Mouse (Mus musculus) lung, embryonic 14.5 days (tissue): ENCODE measurements around the gene Col4a2. TPM values are rescaled to one million over a fixed set of nuclear protein-coding genes. Genes with fewer than 3 reads are reported as not detected.

Experiments
- ATAC-seq: fragments of 200-750 bp; cut with Nextera tagmentation; 2 replicates; pipeline ENCODE4 v1.8.0; 2017; ENCODE audit warnings: mild to moderate bottlenecking, moderate TSS enrichment, moderate library complexity; ENCODE audit not compliant: insufficient read depth
- DNase-seq: peaks from one replicate; pipeline ENCODE4 v3.0.0-alpha.2; 2015
- H3K27ac ChIP-seq: fragments of 300-500 bp; sonication (generic); 2 replicates; pipeline ENCODE4 v1.5.1; 2014; ENCODE audit warnings: low read depth, mild to moderate bottlenecking, moderate library complexity
- H3K27me3 ChIP-seq: fragments of 300-500 bp; sonication (generic); 2 replicates; pipeline ENCODE4 v1.6.1; 2014; ENCODE audit warnings: low read length, control low read depth; ENCODE audit not compliant: insufficient read depth
- H3K36me3 ChIP-seq: fragments of 300-500 bp; sonication (generic); 2 replicates; pipeline ENCODE4 v1.6.1; 2014; ENCODE audit warnings: control low read depth; ENCODE audit not compliant: insufficient read depth
- H3K4me1 ChIP-seq: fragments of 300-500 bp; sonication (generic); 2 replicates; pipeline ENCODE4 v1.6.1; 2014; ENCODE audit warnings: antibody characterized with exemption, control low read depth; ENCODE audit not compliant: insufficient read depth
- H3K4me2 ChIP-seq: fragments of 300-500 bp; sonication (generic); 2 replicates; pipeline ENCODE4 v1.6.1; 2014; ENCODE audit warnings: mild to moderate bottlenecking
- H3K4me3 ChIP-seq: fragments of 300-500 bp; sonication (generic); 2 replicates; pipeline ENCODE4 v1.5.1; 2014; ENCODE audit warnings: low read depth, low read length
- H3K9ac ChIP-seq: fragments of 300-500 bp; sonication (generic); 2 replicates; pipeline ENCODE4 v1.6.1; 2014
- H3K9me3 ChIP-seq: fragments of 300-500 bp; sonication (generic); 2 replicates; pipeline ENCODE4 v1.6.1; 2016; ENCODE audit warnings: low read depth, low read length, control low read depth
- CTCF ChIP-seq: IDR thresholded peaks from 2 replicates; pipeline ENCODE4 v1.5.1; 2016; ENCODE audit warnings: antibody characterized with exemption, low read depth
- WGBS: fragments of 180-500 bp; shearing (Covaris S2); extraction: QIAGEN DNeasy Blood & Tissue Kit; methylation state at CpG from one replicate; pipeline ENCODE4 v1.1.7; 2014; 5-methylcytosine and 5-hydroxymethylcytosine counted together
- polyA plus RNA-seq: library from polyadenylated mRNA; unstranded; fragments of >200 nt; fragmentation: Nextera tagmentation; extraction: Ambion mirVana; gene quantifications from 2 replicates; pipeline ENCODE4 v1.2.1, GENCODE M21; 2014

The Col4a2 gene
- polyA plus RNA-seq, 1 experiment from 2014 or later, result 111 TPM

GRCm38 (mm10) chr8:11452974-11453373, 140.4 kb downstream of the Col4a2 start:
- WGBS, result 42% methylated on average over 4 of the region's 4 CpGs
- Histone ChIP-seq H3K9me3 (no peaks in the 10 kb centered on the region), H3K27me3 (no peaks in the 10 kb centered on the region), H3K9ac (no peak overlapping the region), H3K4me2 (no peak overlapping the region), H3K27ac (no peak overlapping the region), H3K4me3 (no peak overlapping the region), H3K36me3 (peaks cover 13% of the 10 kb centered on the region), H3K4me1 (peaks cover 3% of the 10 kb centered on the region; the same call in 1 of the 2 replicates)
- DNase-seq (no peak), ATAC-seq (no peak)
- no peak for TF ChIP-seq CTCF

DNA sequence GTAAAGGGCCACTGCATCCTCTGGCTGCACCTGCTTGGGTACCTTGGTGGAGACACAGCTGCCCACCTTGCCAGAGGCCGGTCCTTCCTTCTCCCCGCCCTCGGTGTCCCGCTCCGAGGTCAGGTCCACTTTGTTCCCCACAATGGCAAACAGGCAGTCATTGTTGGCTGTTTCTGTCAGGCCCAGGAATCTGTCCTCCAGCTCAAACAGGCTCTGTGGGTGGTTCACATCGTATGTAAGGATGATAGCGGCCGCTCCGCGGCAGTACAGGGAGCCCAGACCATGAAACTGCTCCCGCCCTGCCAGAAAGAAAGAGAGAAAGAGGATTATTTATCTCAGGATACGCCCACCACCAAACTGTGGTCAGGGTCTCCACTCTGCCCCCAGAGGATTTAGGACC, 141.6 kb downstream of the Col4a2 start:
- Histone ChIP-seq H3K9ac (no peak overlapping the region), H3K27me3 (no peaks in the 10 kb centered on the region), H3K27ac (no peak overlapping the region), H3K36me3 (peaks cover under 1% of the 10 kb centered on the region; the same call in 1 of the 2 replicates), H3K4me1 (peaks cover 13% of the 10 kb centered on the region), H3K9me3 (no peaks in the 10 kb centered on the region), H3K4me2 (no peak overlapping the region), H3K4me3 (no peak overlapping the region)
- ATAC-seq, result no peak
- DNase-seq, result no peak
- 62% methylated on average over 12 of the region's 12 CpGs for WGBS
- TF ChIP-seq CTCF, result no peak

- DNase-seq, result no peak
- no peaks in the 10 kb centered on the region for H3K27me3 ChIP-seq
Observed at GRCm38 (mm10) chr8:11457278-11457677, 144.7 kb downstream of the Col4a2 start.

DNA sequence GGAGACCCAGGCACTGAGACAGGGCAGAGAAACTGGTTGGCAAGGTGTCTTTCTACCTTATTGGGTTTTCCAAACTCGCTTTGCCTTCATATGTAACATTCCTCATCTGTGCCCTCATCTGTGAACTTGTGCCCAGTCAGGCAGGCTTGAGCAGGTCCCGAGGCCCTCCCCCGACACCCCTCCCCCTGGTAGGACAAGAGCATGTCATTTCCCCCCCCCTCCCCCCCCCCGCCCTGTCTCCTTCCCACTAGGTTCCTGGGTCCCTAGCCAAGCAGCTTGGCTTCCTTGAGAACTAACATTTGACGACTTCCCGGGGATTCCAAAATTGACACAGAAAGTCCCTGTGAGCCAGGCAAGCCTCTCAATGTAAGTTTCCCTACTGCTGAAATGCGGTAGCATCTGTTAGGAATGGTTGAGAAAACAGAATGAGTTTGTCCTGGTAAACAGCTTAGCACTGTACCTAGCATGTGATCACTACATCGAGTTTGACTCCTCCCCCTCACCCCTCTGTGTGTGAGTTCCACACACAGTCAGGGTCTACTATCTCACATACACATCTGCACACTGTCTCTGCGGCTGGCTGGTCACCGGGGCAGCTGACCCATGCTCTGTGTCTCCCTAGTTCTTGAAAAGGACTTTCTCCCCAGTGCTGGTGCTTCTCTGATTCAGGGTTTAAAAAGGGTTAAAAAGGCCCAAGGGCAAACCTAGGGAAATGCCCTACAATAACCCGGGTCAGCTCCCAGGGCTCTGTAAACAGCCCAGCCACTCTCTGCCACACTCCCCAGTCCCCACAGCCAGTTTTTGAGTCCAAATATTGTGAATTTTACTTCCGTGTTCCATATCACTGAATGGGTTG, 145.6 kb downstream of the Col4a2 start:
- H3K9ac ChIP-seq, result no peak overlapping the region
- no peaks in the 10 kb centered on the region for H3K27me3 ChIP-seq
- no peaks in the 10 kb centered on the region for H3K36me3 ChIP-seq
- no peak for TF ChIP-seq CTCF
- WGBS, result 27% methylated on average over 12 of the region's 12 CpGs
- H3K4me3 ChIP-seq, result no peak overlapping the region
- no peak overlapping the region for H3K4me2 ChIP-seq
- H3K9me3 ChIP-seq, result no peaks in the 10 kb centered on the region
- peak; percentile 51; the same call in 1 of the 2 replicates for ATAC-seq
- peak overlapping the region; percentile 70 for H3K27ac ChIP-seq
- H3K4me1 ChIP-seq, result peaks cover 21% of the 10 kb centered on the region
- no peak for DNase-seq

More at GRCm38 (mm10) chr8:11457278-11457677, 144.7 kb downstream of the Col4a2 start:
- Histone ChIP-seq H3K36me3 (no peaks in the 10 kb centered on the region), H3K9me3 (no peaks in the 10 kb centered on the region), H3K4me3 (no peak overlapping the region), H3K4me1 (peaks cover 21% of the 10 kb centered on the region), H3K4me2 (no peak overlapping the region), H3K9ac (no peak overlapping the region), H3K27ac (peak overlapping the region; percentile 39)
- TF ChIP-seq CTCF, result no peak
- no peak for ATAC-seq
- 65% methylated on average over 3 of the region's 3 CpGs for WGBS

DNA sequence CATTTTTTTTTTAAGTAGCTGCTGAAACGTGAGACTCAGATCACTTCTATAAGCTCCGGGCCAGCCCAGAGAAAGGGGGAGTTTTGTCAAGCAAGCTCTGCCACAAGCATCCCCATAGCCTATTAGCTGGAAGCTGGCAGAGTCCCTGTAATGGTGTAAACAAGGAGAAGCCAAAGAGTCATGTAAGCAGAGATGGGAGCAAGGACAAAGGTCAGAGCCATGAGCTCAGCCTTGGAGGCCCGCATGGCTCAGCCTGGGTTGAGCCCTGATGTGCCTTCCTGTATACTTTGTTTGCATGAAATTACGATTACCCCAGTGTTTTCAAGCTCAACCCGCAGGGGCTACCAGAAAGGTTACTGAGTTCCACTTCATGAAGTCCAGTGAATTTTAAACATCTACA, 146.4 kb downstream of the Col4a2 start:
- no peaks in the 10 kb centered on the region for H3K36me3 ChIP-seq
- no peak overlapping the region for H3K4me2 ChIP-seq
- peak; percentile 36; the same call in 1 of the 2 replicates for ATAC-seq

GRCm38 (mm10) chr8:11460934-11461333, 148.3 kb downstream of the Col4a2 start:
- H3K36me3 ChIP-seq, result no peaks in the 10 kb centered on the region
- no peak for TF ChIP-seq CTCF
- no peak overlapping the region for H3K9ac ChIP-seq
- no peak overlapping the region for H3K4me2 ChIP-seq
- peaks cover 21% of the 10 kb centered on the region for H3K4me1 ChIP-seq
- no peak for ATAC-seq
- WGBS, result 17% methylated on average over 2 of the region's 2 CpGs
- H3K4me3 ChIP-seq, result no peak overlapping the region
- DNase-seq, result peak; percentile 83
- no peak overlapping the region for H3K27ac ChIP-seq
- no peaks in the 10 kb centered on the region for H3K27me3 ChIP-seq
- no peaks in the 10 kb centered on the region for H3K9me3 ChIP-seq

More for the DNA sequence above, 146.4 kb downstream of the Col4a2 start:
- peaks cover 21% of the 10 kb centered on the region for H3K4me1 ChIP-seq
- H3K9me3 ChIP-seq, result no peaks in the 10 kb centered on the region
- DNase-seq, result no peak
- WGBS, result 14% methylated on average over 5 of the region's 5 CpGs
- no peak overlapping the region for H3K9ac ChIP-seq
- H3K4me3 ChIP-seq, result no peak overlapping the region
- TF ChIP-seq CTCF, result no peak
- peak overlapping the region; percentile 15; the same call in 1 of the 2 replicates for H3K27ac ChIP-seq
- H3K27me3 ChIP-seq, result no peaks in the 10 kb centered on the region

DNA sequence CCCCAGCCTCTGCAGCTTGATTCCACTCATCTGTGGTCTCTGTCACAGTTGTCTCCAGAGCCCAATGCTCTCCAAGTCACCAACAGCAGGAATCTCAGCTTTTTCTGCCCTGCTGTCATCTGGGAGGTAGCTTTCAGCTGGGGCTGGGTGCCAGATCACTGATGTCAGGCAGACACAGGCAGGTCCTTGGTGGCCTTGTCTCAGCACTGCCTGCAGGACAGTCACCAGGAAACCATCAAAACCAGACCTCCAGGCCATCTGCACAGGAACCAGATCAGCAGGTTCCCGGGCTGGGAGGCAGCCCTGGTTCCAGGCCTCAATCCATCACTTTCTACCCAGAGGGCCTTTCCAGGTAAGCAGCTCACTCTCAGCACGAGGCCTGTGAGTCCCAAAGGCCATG, 149.2 kb downstream of the Col4a2 start:
- Histone ChIP-seq H3K9me3 (no peaks in the 10 kb centered on the region), H3K4me1 (peaks cover 21% of the 10 kb centered on the region), H3K27ac (no peak overlapping the region), H3K9ac (no peak overlapping the region), H3K36me3 (no peaks in the 10 kb centered on the region), H3K4me2 (no peak overlapping the region), H3K4me3 (no peak overlapping the region), H3K27me3 (no peaks in the 10 kb centered on the region)
- 51% methylated on average over 2 of the region's 2 CpGs for WGBS
- no peak for DNase-seq
- no peak for TF ChIP-seq CTCF
- no peak for ATAC-seq
